ENCODE assay signal across 33 mouse cellular contexts in the genomic region with DNA sequence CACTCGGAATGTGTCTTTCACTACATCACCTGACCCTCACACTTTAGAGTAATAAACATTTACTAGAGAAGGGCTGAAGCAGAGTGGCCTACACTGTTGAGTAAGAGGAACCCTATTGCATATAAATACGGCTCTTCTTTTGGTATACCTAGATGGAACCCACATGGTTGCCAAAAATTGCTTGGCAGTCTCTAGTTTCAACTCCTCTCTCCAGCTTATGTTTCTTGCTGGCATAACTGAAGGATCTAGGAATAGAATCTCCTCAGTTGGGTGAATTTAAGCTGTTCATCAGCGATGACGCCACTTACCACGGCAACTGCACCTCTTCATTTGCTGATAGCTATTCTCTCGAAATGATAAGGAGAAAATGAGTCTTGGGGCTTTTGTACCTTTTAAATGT. TPM values are rescaled to one million over a fixed set of nuclear protein-coding genes. Genes with fewer than 3 reads are reported as not detected.
DNase-seq lines count a peak whose midpoint lies in the region; ATAC-seq and TF ChIP-seq lines count a peak whose summit lies in the region.
"Had no signal": no experiment of that assay in that cellular context is flagged by ENCODE, and none has a peak within 500 bp of the region (broad histone marks: within the 10 kb centered on the region; RNA-seq: fewer than 3 reads in every experiment).

No protein-coding gene starts in this region.

- no peak for ATAC-seq in intestine, embryonic 15.5 days
- ATAC-seq: CD4-positive, CD25-positive, alpha-beta regulatory T cell, adult 4 months; forebrain, embryonic 14.5 days; hindbrain, embryonic 16.5 days; lung, postnatal 0 days had no signal

- TF ChIP-seq CTCF in left cerebral cortex, adult 2 months (IDR thresholded peaks at IDR 0.05) = no peak
- TF ChIP-seq CTCF in cortical plate, adult 2 months (IDR thresholded peaks at IDR 0.05; ENCODE audit: extremely low read depth, insufficient read depth, low read length) = no peak

- no peak overlapping the region for H3K9ac ChIP-seq in intestine, embryonic 15.5 days
- H3K9ac ChIP-seq: heart, embryonic 13.5 days; limb, embryonic 15.5 days; liver, embryonic 13.5 days; midbrain, embryonic 12.5 days; neural tube, embryonic 12.5 days had no signal

- WGBS in intestine, embryonic 15.5 days = 86% methylated on average over 6 of the region's 6 CpGs

- no peaks in the 10 kb centered on the region for H3K27me3 ChIP-seq in intestine, embryonic 15.5 days (replicated peaks)
- H3K27me3 ChIP-seq: heart, embryonic 13.5 days; limb, embryonic 15.5 days; liver, embryonic 13.5 days; midbrain, embryonic 12.5 days; neural tube, embryonic 12.5 days had no signal

- intact Hi-C loops in left cerebral cortex, adult 2 months (cut with DNase I) = no loop called here
- intact Hi-C loops in left cerebral cortex, postnatal 4 days (cut with DNase I) = no loop called here

- peaks cover 2% of the 10 kb centered on the region; the same call in 1 of the 2 replicates for H3K4me1 ChIP-seq in cortical plate, adult 2 months (ENCODE audit: control insufficient read depth, insufficient read depth, low read length)
- H3K4me1 ChIP-seq in intestine, embryonic 15.5 days (replicated peaks) = no peaks in the 10 kb centered on the region
- H3K4me1 ChIP-seq: heart, embryonic 13.5 days; limb, embryonic 10.5 days; limb, embryonic 15.5 days; liver, embryonic 13.5 days; midbrain, embryonic 12.5 days; neural tube, embryonic 12.5 days had no signal

- peak; percentile 20 to 67 for DNase-seq in frontal cortex, adult 2 months (ENCODE audit: extremely low spot score in 1 of 2, low spot score in 1 of 2)
- DNase-seq in frontal cortex, postnatal 25 days (ENCODE audit: low spot score in 2 of 2) = no peak
- no peak for DNase-seq in left cerebral cortex, adult 2 months (ENCODE audit: extremely low spot score in 1 of 2, low spot score in 2 of 2)
- DNase-seq in left cerebral cortex, postnatal 4 days = no peak
- DNase-seq in skeletal muscle tissue, adult 2 months (ENCODE audit: low read depth, low spot score) = peak; percentile 67
- DNase-seq: adrenal gland, postnatal 25 days; cerebellum, adult 18-20 months; cerebellum, postnatal 25 days; heart, postnatal 10 days; kidney, adult 8-10 months; kidney, postnatal 4 days; layer of hippocampus, postnatal 36 days; liver, embryonic 13.5 days; lung, adult 18-20 months; lung, postnatal 4 days; thymus, postnatal 14 days had no signal

- no peaks in the 10 kb centered on the region for H3K9me3 ChIP-seq in intestine, embryonic 15.5 days
- H3K9me3 ChIP-seq: heart, embryonic 13.5 days; limb, embryonic 10.5 days; limb, embryonic 15.5 days; liver, embryonic 13.5 days; megakaryocyte, embryonic 14.5 days; midbrain, embryonic 12.5 days; neural tube, embryonic 12.5 days had no signal

- H3K27ac ChIP-seq in left cerebral cortex, adult 2 months = peak overlapping the region; percentile 53
- 0 out of 2 replicates have a peak overlapping the region, but pooled peaks have one; percentile 36 for H3K27ac ChIP-seq in cortical plate, adult 2 months (ENCODE audit: insufficient read depth, low read length)
- no peak overlapping the region for H3K27ac ChIP-seq in intestine, embryonic 15.5 days
- H3K27ac ChIP-seq: heart, embryonic 13.5 days; kidney, postnatal 0 days; limb, embryonic 10.5 days; limb, embryonic 15.5 days; liver, embryonic 13.5 days; midbrain, embryonic 12.5 days; neural tube, embryonic 12.5 days had no signal

- H3K4me3 ChIP-seq in left cerebral cortex, adult 2 months = no peak overlapping the region
- no peak overlapping the region for H3K4me3 ChIP-seq in cortical plate, adult 2 months (ENCODE audit: insufficient read depth, low read length)
- no peak overlapping the region for H3K4me3 ChIP-seq in intestine, embryonic 15.5 days (replicated peaks)
- H3K4me3 ChIP-seq: heart, embryonic 13.5 days; limb, embryonic 10.5 days; limb, embryonic 15.5 days; liver, embryonic 13.5 days; megakaryocyte, embryonic 14.5 days; midbrain, embryonic 12.5 days; myocyte; neural tube, embryonic 12.5 days had no signal

- no peak for TF ChIP-seq POLR2A in cortical plate, adult 2 months (IDR thresholded peaks at IDR 0.05; ENCODE audit: extremely low read depth, insufficient read depth, low read length)

- no peak overlapping the region for H3K4me2 ChIP-seq in intestine, embryonic 15.5 days (replicated peaks)
- H3K4me2 ChIP-seq: heart, embryonic 13.5 days; limb, embryonic 15.5 days; liver, embryonic 13.5 days; midbrain, embryonic 12.5 days; neural tube, embryonic 12.5 days had no signal

- H3K36me3 ChIP-seq in intestine, embryonic 15.5 days = no peaks in the 10 kb centered on the region
- H3K36me3 ChIP-seq: heart, embryonic 13.5 days; limb, embryonic 10.5 days; limb, embryonic 15.5 days; liver, embryonic 13.5 days; midbrain, embryonic 12.5 days; neural tube, embryonic 12.5 days had no signal

RNA-seq across cellular contexts. Expression of gene 1700019D03Rik, which starts 5.3 kb away (rescaled TPM):
- 10.4 and 15.2 TPM in 2 replicates for polyA plus RNA-seq in frontal cortex, adult 2 months (2012; rRNA removed)
- total RNA-seq in left cerebral cortex, adult 2 months (2021) = 10 to 100 TPM; 12.8 to 13.7 TPM
- 1 to 10 TPM; 8.5 TPM for total RNA-seq in left cerebral cortex, postnatal 4 days (2021)
- polyA plus RNA-seq in cortical plate, adult 2 months (2012; rRNA removed) = 13.1 and 14.8 TPM in 2 replicates
- 24.9 and 25.5 TPM in 2 replicates for polyA plus RNA-seq in intestine, embryonic 15.5 days (2015; fragmentation: Nextera tagmentation; extraction: Ambion mirVana)
- total RNA-seq: hematopoietic stem cell, adult 5-6 weeks had no signal

RNA-seq across cellular contexts. Expression of gene Mstn, which starts 46.7 kb away (rescaled TPM):
- 0.11 and 0.34 TPM in 2 replicates for polyA plus RNA-seq in frontal cortex, adult 2 months (2012; rRNA removed)
- total RNA-seq in left cerebral cortex, adult 2 months (2021) = under 1 TPM; 0.33 to 0.50 TPM
- 1 to 10 TPM; 1.2 to 1.3 TPM for total RNA-seq in left cerebral cortex, postnatal 4 days (2021)
- 0.13 and 0.23 TPM in 2 replicates for polyA plus RNA-seq in cortical plate, adult 2 months (2012; rRNA removed)
- 0.05 and 0.09 TPM in 2 replicates for polyA plus RNA-seq in intestine, embryonic 15.5 days (2015; fragmentation: Nextera tagmentation; extraction: Ambion mirVana)
- total RNA-seq: adrenal gland, adult 18-20 months; adrenal gland, postnatal 25 days; heart, postnatal 10 days; hematopoietic stem cell, adult 5-6 weeks had no signal
- polyA plus RNA-seq: intestine, embryonic 14.5 days; lung, postnatal 0 days had no signal

Comparison
In these comparisons a context has a peak if more than half of its experiments do, and no peak if none do; other contexts are left out.
1. DNase-seq: peak in frontal cortex, adult 2 months (2 of 2) and skeletal muscle tissue, adult 2 months (single experiment); none in frontal cortex, postnatal 25 days (0 of 2), left cerebral cortex, adult 2 months (0 of 2) and left cerebral cortex, postnatal 4 days (single experiment).